ENCODE assay signal across 38 mouse cellular contexts in the genomic region with DNA sequence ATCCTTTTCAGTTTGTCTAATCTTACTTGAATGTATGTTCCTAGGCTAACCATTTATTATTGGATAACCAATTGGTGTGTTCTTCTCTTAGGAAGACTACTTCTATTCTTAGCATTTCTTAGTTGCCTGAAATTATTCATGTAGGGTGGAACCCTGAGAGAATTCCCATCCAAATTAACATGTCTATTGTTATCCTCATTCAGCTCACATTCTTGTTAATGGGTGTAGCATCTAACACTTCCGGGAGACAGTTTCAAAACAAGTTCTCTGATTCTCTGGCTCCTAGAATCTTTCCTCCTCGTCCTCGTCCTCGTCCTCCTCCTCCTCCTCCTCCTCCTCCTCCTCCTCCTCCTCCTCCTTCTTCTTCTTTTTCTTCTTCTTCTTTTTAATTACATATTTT. TPM values are rescaled to one million over a fixed set of nuclear protein-coding genes. Genes with fewer than 3 reads are reported as not detected.
"Had no signal": no experiment of that assay in that cellular context is flagged by ENCODE, and none has a peak within 500 bp of the region (broad histone marks: within the 10 kb centered on the region; RNA-seq: fewer than 3 reads in every experiment).

No protein-coding gene starts in this region.

- H3K4me2 ChIP-seq: limb, embryonic 12.5 days; limb, embryonic 13.5 days; limb, embryonic 15.5 days; liver, embryonic 11.5 days; liver, embryonic 12.5 days; liver, embryonic 13.5 days; liver, embryonic 15.5 days; lung, embryonic 14.5 days; lung, embryonic 15.5 days; midbrain, embryonic 11.5 days; midbrain, embryonic 12.5 days; midbrain, embryonic 13.5 days; midbrain, embryonic 15.5 days had no signal

- DNase-seq: left cerebral cortex, postnatal 4 days; liver; liver, embryonic 13.5 days; liver, postnatal 0 days; lung, adult 18-20 months; lung, adult 2 months; lung, embryonic 14.5 days; lung, postnatal 10 days; lung, postnatal 14 days; lung, postnatal 36 days; lung, postnatal 4 days; midbrain, embryonic 14.5 days had no signal

- H3K27ac ChIP-seq: limb, embryonic 10.5 days; limb, embryonic 12.5 days; limb, embryonic 13.5 days; limb, embryonic 15.5 days; liver, embryonic 12.5 days; liver, embryonic 13.5 days; liver, embryonic 14.5 days; liver, embryonic 15.5 days; lung, embryonic 15.5 days; macrophage; midbrain, embryonic 10.5 days; midbrain, embryonic 12.5 days; midbrain, embryonic 13.5 days; midbrain, embryonic 15.5 days had no signal

- H3K4me1 ChIP-seq: limb, embryonic 10.5 days; limb, embryonic 12.5 days; limb, embryonic 13.5 days; limb, embryonic 15.5 days; liver, embryonic 12.5 days; liver, embryonic 13.5 days; liver, embryonic 15.5 days; lung, embryonic 15.5 days; megakaryocyte, embryonic 14.5 days; midbrain, embryonic 10.5 days; midbrain, embryonic 12.5 days; midbrain, embryonic 13.5 days; midbrain, embryonic 15.5 days had no signal

- H3K36me3 ChIP-seq: limb, embryonic 10.5 days; limb, embryonic 12.5 days; limb, embryonic 13.5 days; limb, embryonic 15.5 days; liver, embryonic 12.5 days; liver, embryonic 13.5 days; liver, embryonic 15.5 days; lung, embryonic 15.5 days; midbrain, embryonic 10.5 days; midbrain, embryonic 12.5 days; midbrain, embryonic 13.5 days; midbrain, embryonic 15.5 days had no signal

- H3K4me3 ChIP-seq: limb, embryonic 10.5 days; limb, embryonic 12.5 days; limb, embryonic 13.5 days; limb, embryonic 15.5 days; liver, embryonic 12.5 days; liver, embryonic 13.5 days; liver, embryonic 15.5 days; lung, embryonic 15.5 days; megakaryocyte, embryonic 14.5 days; midbrain, embryonic 10.5 days; midbrain, embryonic 12.5 days; midbrain, embryonic 13.5 days; midbrain, embryonic 15.5 days; myocyte had no signal

- H3K27me3 ChIP-seq: limb, embryonic 12.5 days; limb, embryonic 13.5 days; limb, embryonic 15.5 days; liver, embryonic 12.5 days; liver, embryonic 13.5 days; liver, embryonic 15.5 days; lung, embryonic 15.5 days; megakaryocyte, embryonic 14.5 days; midbrain, embryonic 12.5 days; midbrain, embryonic 13.5 days; midbrain, embryonic 15.5 days had no signal

- ATAC-seq: liver, embryonic 12.5 days; liver, postnatal 0 days; lung, postnatal 0 days; midbrain, embryonic 13.5 days; midbrain, embryonic 15.5 days; midbrain, embryonic 16.5 days had no signal

- H3K9ac ChIP-seq: limb, embryonic 12.5 days; limb, embryonic 13.5 days; limb, embryonic 15.5 days; liver, embryonic 12.5 days; liver, embryonic 13.5 days; liver, embryonic 14.5 days; liver, embryonic 15.5 days; liver, postnatal 0 days; lung, embryonic 14.5 days; lung, embryonic 15.5 days; midbrain, embryonic 12.5 days; midbrain, embryonic 13.5 days; midbrain, embryonic 15.5 days had no signal

- H3K9me3 ChIP-seq: limb, embryonic 10.5 days; limb, embryonic 12.5 days; limb, embryonic 13.5 days; limb, embryonic 15.5 days; liver, embryonic 12.5 days; liver, embryonic 13.5 days; liver, embryonic 15.5 days; lung, embryonic 15.5 days; megakaryocyte, embryonic 14.5 days; midbrain, embryonic 10.5 days; midbrain, embryonic 12.5 days; midbrain, embryonic 13.5 days; midbrain, embryonic 15.5 days had no signal

RNA-seq across cellular contexts. Expression of a gene that starts 10.5 kb away (rescaled TPM):
- total RNA-seq: liver, adult 2 months; megakaryocyte progenitor cell, adult 5-6 weeks; megakaryocyte, adult 5-6 weeks; megakaryocyte-erythroid progenitor cell, adult 5-6 weeks; monocyte, adult 5-6 weeks had no signal
- polyA plus RNA-seq: liver, adult 2 months; liver, embryonic 12.5 days; liver, embryonic 13.5 days; liver, embryonic 14.5 days; liver, embryonic 15.5 days; liver, embryonic 16.5 days; liver, postnatal 0 days; lung, adult 2 months; lung, embryonic 14.5 days; lung, embryonic 16.5 days; lung, postnatal 0 days; myocyte had no signal
